Mouse (Mus musculus) cerebellum, postnatal 4 days (tissue): ENCODE results near the gene Tmem19.

Experiments used
- DNase-seq, 2 experiments: peaks; one replicate each; pipeline ENCODE4 v3.0.0; 2022; ENCODE audit warnings: low spot score in 2 of 2, mixed read lengths in 1 of 2

Gene Tmem19

DNA sequence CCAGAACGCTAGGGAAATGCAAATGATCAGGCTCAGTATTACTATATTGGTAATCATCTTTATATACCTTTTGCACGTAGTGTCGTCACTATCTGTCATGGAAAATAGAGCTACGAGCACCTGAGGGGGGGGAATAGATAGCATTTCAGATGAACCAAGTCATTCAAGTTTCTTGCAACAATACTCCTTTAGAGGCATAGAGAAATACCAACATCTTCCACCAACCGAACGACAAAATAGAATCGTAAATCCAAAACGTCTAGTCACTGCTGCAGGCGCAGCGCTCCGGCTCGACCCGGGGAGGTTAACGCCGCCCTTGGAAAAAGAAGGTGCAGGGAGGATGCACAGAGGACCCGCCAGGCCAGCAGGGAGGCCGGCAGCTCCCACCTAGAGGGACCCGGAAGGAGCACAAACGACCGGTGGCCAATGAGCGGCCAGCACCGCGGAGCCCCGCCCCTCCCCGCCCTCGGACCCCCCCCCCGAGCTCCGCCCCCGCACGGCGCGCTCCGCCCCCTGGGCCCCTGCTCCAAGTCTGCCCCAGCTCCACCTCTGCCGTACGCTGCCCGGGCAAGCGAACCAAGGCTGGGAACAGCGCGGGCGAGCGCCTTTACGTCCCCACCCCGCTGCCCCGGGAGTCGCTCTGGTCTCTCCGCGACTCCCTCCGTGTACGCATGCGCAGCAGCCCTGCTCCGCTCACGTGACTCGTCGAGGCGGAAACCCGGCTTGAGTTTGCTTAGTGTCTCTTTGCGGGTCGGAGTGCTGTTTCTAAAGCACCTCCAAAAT lies at the start of gene Tmem19:
Gene Tmem19 (minus strand): TSS at position 662 of the 783 bp plus-strand sequence.
- DNase-seq, result peak; percentile 96 to 97

DNA sequence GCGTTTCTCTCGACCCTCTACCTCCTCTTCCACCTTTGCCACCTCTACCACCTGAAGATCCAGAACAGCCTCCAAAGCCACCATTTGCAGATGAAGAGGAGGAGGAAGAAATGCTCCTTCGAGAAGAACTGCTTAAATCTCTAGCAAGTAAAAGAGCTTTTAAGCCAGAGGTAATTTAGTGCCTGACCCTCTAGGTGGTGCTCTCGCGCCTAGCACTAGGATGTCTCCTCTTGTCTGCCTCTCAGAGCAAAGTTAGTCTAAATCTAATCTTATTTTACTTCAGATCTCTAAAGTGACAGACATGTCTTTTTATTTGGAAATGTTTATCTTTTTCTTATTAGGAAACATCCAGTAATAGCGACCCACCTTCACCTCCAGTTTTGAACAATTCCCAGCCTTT lies 44.1 kb upstream of the Tmem19 start:
- DNase-seq, result peak; percentile 30 to 61

DNA sequence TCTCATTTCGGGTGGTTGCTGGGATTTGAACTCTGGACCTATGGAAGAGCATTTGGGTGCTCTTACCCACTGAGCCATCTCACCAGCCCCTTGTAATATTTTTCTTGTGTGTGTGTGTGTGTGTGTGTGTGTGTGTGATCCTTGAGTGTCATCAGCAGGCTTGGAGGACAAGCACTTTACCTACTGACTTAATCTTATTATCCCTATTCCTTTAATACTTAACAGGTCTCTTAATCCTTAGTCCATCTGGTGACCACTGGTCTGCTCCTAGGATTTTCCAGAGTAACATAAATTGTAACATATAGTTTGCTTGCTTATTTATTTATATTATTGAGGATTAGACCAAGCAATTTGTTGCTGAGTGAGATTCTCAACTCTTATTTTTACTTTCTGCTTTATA lies 29.6 kb upstream of the Tmem19 start:
- DNase-seq, result no peak

DNA sequence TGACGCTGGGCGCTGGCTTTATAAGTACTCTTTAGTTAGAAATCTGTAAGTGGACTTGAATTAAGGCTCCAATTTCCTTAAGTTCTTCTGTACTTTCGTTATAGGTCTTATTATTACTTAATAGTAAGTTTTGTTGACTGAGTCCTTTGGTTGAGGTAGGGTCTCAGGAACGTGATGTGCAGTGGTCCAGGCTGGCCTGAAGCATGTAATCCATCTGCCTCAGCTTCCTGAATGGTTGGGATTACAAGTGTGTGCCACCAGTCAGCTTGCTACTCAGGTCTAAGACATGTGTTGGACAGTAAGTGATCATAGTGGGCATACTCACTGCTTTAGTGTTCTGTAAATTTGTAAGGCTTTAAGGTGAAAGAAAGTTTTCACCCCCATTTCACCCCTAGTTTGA lies 28.8 kb upstream of the Tmem19 start:
- DNase-seq, result no peak

DNA sequence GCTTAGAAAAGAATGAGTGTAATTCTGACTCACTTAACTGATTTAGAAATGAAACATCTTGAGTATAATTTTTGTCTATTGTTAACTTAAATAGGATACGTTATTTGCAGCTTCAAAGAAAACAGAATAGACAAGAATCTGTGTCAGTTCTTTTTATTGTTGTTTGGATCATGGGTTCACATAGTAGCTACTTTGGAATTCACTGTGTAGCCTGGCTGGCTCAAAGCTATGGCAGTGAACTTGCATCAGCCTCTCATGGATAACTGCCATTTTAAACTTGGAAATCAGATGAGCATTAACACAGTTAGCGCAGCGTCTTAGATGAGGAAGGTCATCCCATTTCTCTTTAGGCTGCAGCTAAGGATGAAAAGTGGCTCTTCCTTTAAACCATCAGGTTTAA lies 25.6 kb upstream of the Tmem19 start:
- no peak for DNase-seq

DNA sequence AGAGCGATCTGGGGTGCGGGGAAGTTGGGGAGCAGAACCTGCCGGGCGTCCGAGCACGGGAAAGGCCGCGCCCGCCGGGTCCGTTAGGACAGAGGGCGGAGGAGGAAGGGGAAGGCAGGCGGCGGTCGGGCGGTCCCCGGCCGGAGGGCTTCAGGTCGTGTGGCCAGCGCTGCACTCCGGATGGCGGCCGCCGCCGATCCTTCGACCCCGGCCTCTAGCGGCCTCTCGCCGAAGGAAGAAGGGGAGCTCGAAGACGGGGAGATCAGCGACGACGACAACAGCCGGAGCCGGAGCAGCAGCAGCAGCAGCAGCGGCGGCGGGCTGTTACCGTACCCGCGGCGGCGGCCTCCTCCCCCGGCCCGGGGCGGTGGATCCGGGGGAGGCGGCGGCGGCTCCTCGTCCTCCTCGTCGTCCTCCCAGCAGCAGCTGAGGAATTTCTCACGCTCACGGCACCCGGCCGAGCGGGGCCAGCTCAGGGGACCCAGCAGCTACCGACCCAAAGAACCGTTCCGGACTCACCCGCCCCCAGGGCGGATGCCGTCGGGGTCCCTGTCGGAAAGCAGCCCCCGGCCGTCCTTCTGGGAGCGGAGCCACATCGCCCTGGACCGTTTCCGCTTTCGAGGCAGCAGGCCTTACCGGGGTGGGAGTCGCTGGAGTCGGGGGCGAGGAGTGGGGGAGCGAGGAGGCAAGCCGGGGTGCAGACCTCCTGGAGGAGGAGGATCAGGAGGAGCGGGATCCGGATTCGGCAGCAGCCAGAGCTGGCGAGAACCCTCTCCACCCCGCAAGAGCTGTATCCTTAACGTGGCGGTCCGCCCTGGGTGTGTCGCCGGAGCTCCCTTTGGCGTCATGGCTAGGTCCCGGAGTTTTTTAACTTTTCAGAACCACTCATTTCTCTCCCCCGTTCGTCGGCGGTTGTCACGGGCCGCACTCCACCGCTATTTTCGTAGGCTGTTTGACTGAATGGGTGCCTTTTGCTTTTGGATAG lies 23.0 kb upstream of the Tmem19 start:
- DNase-seq, result peak; percentile 26 to 56

DNA sequence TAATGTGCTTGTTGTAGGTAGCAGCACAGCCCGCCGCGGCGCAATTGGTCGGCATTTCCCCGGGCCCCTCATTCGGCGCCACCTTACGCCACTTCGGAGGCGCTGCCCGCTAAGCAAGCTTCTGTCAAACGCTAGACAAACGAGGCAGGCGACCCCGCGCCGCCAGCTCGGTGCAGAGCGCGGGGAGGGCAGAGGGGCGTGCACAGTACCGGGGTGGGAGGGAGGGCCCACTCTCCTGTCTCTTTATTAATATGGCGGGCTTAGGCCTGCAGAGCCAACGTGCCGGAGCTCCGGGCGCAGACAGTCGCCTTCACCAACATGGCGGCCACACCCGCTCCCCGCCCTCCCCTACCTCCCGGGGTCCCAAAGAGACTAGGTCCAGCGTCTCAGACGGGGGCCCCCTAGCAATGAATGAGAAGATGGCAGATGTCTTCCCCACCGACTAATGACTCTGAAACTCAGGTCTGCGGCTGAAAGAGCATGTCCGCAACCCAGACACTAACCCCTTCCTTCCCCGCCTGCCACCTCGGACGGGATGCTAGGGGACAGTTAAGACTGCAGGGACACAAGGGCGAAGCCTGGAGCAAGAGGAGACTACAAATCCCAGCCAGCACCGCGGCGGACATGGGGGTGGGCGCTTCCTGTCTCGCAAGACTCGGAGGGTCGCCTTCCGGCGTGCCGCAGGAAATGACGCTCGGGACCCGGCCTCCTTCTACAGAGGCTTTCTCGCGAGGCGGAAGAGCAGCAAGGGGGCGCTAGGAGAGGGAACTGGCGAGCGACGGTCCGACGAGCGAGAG lies 22.1 kb upstream of the Tmem19 start, which contains the start of the genes Thap2 and Zfc3h1:
Gene Thap2 (minus strand): TSS at position 223 of the 797 bp plus-strand sequence.
Gene Zfc3h1 (plus strand): TSS at position 739 of the 797 bp plus-strand sequence.
- DNase-seq, result peak; percentile 96 to 97

DNA sequence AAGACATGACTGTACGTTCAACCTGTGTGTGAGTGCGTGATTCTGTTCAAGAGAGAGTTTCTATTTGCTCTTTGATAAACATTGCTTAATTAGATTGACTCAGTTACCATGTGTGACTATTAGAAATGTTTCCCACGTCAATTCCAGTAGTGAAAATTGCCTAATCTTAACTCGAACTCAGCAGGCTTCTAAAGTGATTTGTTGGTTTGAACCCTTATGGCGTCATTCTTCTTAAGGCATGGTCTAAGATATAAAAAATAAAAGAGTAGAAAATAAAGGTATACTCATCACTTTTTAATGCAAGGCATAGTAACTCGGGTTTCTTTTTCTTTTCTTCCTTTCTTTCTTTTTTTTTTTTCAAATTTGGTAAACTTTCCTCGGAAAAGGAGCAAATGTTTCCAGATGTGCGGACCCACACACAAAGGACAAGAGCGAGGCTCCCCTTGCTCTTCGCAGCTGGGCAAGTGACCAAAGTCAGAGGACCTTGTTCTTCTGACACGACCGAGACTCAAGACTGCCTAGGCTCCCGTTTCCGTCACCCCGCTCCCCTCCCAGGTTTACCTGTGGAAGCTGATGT lies 21.4 kb upstream of the Tmem19 start:
- DNase-seq, result no peak

DNA sequence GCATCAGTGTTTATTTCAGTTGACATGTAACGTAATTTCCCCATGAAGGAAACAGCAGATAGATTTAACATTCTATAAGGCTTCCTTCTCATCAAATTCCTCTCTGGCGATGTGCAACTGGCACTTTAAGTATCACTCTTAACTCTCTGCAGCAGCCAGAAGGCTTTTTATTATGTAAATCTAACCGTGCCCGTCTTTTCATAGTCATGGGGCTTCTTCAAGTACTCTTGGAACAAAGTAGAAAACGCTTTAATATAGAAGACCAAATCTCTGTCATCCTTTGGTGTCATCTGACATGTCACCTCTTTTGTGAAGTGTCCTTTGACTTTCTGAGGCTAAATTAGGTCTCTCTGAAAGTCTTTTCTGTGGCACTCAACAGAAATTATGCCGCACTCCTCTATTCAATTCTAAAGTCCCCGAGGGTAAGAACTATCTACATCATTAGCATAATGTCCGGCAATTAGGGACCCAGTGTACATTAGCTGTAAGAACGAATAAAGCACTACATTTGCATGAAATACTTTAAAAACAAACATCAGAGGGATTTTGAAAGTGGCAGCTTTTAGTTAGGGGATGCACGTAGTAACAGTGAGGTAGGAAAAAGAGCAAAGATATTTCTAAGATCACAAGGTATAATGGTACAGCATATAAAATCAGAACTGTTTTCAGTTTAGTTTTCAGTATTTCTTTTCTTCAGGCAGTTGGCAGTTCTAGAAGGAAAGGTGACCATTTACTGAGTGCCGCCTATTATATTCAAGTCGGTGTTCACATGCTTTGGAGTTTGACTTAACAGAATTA lies 20.7 kb upstream of the Tmem19 start:
- no peak for DNase-seq

DNA sequence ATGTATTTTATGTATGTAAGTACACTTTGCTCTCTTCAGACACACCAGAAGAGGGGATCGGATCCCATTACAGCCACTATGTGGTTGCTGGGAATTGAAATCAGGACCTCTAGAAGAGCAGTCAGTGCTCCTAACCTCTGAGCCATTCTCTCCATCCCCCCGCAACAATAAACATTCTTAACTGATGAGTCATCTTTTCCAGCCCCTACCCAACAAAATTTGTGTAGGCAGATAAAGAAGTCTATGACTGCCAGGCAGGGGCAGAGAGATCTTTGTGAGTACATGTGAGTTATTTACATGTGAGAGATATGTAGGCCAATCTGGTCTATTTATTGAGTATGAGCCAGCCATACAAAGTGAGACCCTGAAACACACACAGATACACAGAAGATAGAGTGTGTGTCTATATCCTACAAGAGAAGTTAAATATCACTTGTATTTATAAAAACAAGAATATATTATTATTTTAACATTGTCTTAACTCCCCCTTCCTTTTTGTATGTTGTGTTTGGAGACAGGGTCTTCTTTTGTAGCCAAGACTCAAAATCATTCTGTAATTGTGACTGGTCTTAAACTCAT lies 19.3 kb upstream of the Tmem19 start:
- DNase-seq, result no peak

DNA sequence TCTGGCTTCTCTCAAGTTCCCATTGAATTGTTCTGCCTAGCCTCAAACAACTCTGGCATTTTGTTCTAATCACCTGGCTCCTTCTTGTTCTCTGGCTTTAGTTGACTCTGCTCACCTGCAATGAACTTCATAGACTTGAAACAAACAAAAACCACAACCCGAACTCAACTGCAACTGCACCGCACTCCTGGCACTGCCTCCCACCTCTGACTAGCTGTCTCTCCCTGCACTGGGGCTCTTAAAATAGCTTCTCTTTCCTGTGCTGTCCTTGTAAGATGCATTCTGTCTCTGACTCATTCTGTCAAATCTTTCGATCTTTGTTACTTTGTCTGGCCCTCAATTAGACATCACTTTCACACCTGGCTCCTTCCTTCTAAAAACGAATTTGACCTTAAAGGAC lies 850 bp upstream of the Tmem19 start:
- no peak for DNase-seq

DNA sequence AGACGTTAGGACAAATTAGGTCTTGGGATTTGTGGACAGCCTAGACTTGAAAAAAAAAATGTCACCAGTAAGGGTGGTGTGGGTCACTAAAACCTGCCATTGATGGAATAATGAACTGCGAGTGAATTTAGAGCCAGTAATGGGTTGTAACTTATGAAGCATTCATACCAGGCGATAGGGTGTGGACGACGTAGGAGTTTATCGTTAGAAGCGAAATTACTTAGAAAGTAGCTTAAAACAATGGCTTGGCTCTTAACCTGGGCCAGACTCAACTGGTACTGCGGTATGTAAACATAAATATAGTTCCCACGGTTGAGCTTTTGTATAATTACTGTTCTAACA lies 293 bp upstream of the Tmem19 start:
- DNase-seq, result no peak

DNA sequence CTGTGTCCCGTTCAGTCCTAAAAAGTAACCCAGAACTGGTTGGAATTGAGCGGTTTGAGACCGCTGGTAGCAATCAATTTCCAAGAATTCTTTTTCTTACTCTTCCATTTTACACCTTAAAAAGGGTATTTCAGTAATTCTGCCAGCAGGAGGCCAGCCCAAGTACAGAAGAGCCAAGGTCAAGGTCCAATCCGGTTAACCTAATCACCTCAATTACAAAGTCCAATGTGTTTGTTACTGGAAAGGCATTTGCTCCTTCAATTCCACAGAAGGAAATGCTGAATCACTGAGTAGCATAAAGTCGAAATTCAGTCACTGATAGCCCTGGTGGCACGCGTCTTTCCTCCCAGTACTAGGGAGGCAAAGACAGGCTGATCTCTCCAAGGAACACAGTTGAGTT lies 3.2 kb downstream of the Tmem19 start:
- DNase-seq, result no peak

DNA sequence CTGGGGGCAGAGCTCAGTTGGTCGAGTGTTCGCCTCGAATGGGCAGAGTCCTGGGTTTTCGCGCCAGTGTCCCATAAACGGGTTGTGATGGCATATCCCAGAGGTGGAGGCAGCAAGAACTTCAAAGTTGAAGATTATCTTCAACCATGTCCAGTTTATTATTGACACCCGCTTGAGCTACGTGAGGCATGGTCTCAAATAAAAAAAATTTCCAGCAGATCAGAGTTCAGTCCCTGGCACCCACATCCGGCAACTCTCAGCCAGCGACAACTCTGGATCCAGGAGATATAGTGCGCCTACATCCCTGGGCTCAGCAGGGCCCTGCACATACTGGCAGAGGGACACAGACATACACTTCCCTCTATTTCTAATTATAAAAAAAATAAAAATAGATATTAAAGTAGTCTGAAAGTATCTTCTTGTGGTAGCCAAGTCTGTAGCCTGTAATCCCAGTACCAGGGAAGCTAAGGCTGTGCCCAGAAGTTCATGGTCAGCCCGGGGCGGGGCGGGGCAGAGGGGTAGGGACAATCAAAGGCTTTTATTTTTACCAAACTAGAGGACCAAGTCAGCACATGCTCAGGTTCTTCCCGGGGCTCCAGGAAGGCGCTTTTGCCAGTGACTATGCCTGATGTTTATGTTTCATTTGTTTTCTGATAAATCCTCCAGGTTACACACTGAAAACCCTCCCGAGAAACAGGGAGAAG lies 3.9 kb downstream of the Tmem19 start:
- DNase-seq, result no peak

DNA sequence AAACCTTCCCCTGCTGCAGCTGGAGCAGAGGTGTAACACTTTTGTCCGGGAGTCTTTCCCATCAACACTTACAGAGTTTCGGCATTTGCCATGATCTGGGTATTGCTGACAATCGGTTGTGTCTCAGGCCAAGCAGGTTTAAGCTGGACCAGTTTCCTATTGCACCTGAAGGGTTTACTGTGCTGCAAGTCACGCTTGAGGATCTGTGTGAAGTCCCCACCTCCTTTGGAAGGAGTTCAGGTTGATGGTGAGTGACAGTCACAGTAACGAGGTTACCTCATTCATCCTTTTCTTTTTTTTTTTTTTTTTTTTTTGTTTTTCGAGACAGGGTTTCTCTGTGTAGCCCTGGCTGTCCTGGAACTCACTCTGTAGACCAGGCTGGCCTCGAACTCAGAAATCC lies 6.2 kb downstream of the Tmem19 start:
- no peak for DNase-seq

DNA sequence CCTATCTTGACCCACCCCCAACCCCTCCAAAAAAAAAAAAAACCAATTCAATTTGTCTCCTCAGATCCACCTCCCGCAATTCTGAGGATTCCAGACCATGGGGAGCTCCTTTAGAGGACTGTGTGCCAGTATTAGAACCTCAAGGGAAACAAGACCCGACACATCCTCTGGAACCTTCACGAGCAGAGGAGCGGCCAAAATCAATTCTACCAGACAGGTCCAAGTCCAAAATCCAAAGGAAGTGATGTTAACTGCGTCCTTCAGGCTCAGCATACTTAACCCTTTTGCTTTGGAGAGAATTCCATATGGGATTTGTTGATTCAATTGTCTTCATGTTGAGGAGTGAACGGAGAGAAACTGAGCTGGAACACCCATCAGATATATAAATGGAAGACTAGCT lies 7.3 kb downstream of the Tmem19 start:
- no peak for DNase-seq

DNA sequence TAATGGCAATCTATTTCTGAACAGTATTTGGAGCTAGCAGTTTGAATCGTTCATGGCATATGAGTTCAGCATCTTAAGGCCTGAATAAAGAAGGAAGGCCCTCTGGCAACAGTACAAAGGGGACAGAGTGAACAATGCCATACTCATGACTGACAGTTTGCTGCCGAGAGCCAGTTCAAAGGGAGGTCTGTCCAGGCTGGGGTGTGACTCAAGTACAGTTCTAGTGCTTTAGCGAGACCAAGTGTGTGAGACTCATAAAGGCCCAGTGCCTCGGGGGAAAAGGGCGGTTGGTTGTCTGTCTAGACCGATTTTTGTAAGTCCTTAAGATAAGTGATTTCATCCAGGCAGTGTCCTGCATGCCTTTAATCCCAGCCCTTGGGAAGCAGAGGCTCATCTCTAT lies 7.7 kb downstream of the Tmem19 start:
- no peak for DNase-seq

DNA sequence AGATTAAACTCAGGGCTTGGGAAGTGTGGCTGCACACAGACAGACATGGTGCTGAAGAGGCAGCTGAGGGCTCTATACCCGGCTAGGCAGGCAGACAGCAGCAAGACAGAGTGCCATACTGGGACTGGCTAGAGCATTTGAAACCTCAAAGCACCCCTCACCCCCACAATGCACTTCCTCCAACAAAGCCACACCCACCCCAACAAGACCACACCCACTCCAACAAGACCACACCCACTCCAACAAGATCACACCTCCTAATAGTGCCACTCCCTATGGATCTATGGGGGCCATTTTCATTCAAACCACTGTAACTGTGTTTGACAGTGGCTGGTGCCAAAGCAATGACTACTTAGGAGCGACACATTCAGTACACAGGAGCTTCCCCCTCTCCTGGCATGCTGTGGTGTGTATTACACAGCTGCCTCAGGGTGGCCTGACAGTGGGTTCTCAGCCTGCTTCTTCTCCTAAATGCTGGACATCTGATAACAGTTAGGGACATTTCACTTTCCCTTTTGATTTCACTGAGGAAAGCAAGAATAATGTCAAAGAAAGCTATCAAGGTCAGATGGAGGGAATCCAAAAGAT lies 11.4 kb downstream of the Tmem19 start:
- no peak for DNase-seq

DNA sequence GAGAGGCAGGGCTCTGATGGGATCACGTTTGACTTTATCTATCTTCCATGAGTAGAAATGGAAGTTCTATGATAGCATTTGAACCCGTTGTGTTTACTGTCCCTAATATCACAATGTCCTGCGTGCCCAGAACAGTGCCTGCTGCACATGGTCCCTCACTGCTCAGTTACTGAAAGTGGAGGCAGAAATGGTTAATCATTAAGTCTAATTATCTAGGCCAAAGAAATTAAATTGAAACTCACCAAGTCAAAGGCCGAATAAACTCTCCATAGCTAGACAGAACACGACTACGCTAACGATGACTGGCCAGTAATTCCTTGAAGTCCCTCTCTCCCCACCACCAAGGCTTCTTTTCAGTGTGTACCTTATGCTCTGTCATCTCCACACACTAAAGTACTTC lies 12.8 kb downstream of the Tmem19 start:
- DNase-seq, result no peak
